Mouse (Mus musculus): ENCODE results near the gene Kcnt2.

GRCm38 (mm10) chr1:140273624-140274023 is 27.7 kb downstream of the Kcnt2 start:
- TF ChIP-seq CTCF (IDR thresholded peaks at IDR 0.05; ENCODE audit: borderline replicate concordance, extremely low read depth, insufficient read depth, insufficient read length) (no peak), POLR2A (IDR thresholded peaks at IDR 0.05; ENCODE audit: borderline replicate concordance, extremely low read depth, insufficient read depth, insufficient read length, poor library complexity, severe bottlenecking) (no peak)

All from brain, embryonic 14.5 days (tissue).